Mouse (Mus musculus) MEL (cell line): ENCODE measurements at regions not wholly inside any gene's neighbourhood (a gene's known extent, or its start where the extent isn't known, plus 50 kb on each side); places are given as distances from the start of the nearest gene placed in this dataset.

ENCODE experiments used
- DNase-seq: peaks from one replicate; pipeline ENCODE4 v3.0.0; 2011; ENCODE audit warnings: low read depth, low spot score
- H3K27ac ChIP-seq: 2 replicates; pipeline ENCODE4 v1.5.1; 2012; ENCODE audit warnings: low read depth, mild to moderate bottlenecking, control low read depth, low read length, moderate library complexity; ENCODE audit not compliant: control insufficient read depth
- H3K27me3 ChIP-seq, 2 experiments: fragments of 150-350 bp in 1 of 2; sonication (generic) in 1 of 2; 2 replicates each; pipeline ENCODE4 v1.6.1; 2012; ENCODE audit warnings: low read length in 2 of 2, mild to moderate bottlenecking in 2 of 2, improper control_type of control experiment in 1 of 2, moderate library complexity in 1 of 2; ENCODE audit not compliant: insufficient read depth in 2 of 2, control insufficient read depth in 1 of 2
- H3K36me3 ChIP-seq, 2 experiments: 2 replicates each; pipeline ENCODE4 v1.6.1; 2012 to 2014; ENCODE audit warnings: low read length in 2 of 2, improper control_type of control experiment in 1 of 2, inconsistent platforms in 1 of 2, mild to moderate bottlenecking in 1 of 2; ENCODE audit not compliant: insufficient read depth in 2 of 2, control insufficient read depth in 1 of 2
- H3K4me1 ChIP-seq, 2 experiments: fragments of 150-350 bp in 1 of 2; sonication (generic) in 1 of 2; 2 replicates each; pipeline ENCODE4 v1.6.1; 2012; ENCODE audit warnings: low read length in 2 of 2, improper control_type of control experiment in 1 of 2, mild to moderate bottlenecking in 1 of 2; ENCODE audit not compliant: insufficient read depth in 2 of 2, control insufficient read depth in 1 of 2
- H3K4me3 ChIP-seq, 2 experiments: fragments of 150-350 bp in 1 of 2; sonication (generic) in 1 of 2; 2 replicates each; pipeline ENCODE4 v1.5.1; 2012; ENCODE audit warnings: low read depth in 2 of 2, low read length in 2 of 2, mild to moderate bottlenecking in 2 of 2, moderate library complexity in 2 of 2, control low read depth in 1 of 2, improper control_type of control experiment in 1 of 2; ENCODE audit not compliant: control insufficient read depth in 1 of 2, insufficient read depth in 1 of 2
- H3K79me2 ChIP-seq: 2 replicates; pipeline ENCODE4 v1.6.1; 2012; ENCODE audit warnings: mild to moderate bottlenecking, low read length, moderate library complexity; ENCODE audit not compliant: control insufficient read depth, poor library complexity, insufficient read depth
- H3K9ac ChIP-seq: 2 replicates; pipeline ENCODE4 v1.6.1; 2012; ENCODE audit warnings: low read depth, mild to moderate bottlenecking, control low read depth, low read length, moderate library complexity; ENCODE audit not compliant: control insufficient read depth, poor library complexity, severe bottlenecking
- H3K9me3 ChIP-seq: fragments of 150-350 bp; sonication (generic); replicated peaks from 2 replicates; pipeline ENCODE4 v1.6.1; 2012; ENCODE audit warnings: mild to moderate bottlenecking, low read length, improper control_type of control experiment, moderate library complexity; ENCODE audit not compliant: insufficient read depth
- CHD1 ChIP-seq: IDR thresholded peaks from 2 replicates; pipeline ENCODE4 v1.6.1; 2012; ENCODE audit warnings: low read depth, mild to moderate bottlenecking, inconsistent platforms, low read length, improper control_type of control experiment
- CHD2 ChIP-seq: IDR thresholded peaks from 2 replicates; pipeline ENCODE4 v1.6.1; 2011; ENCODE audit warnings: low read length, improper control_type of control experiment
- CTCF ChIP-seq, 3 experiments: IDR thresholded peaks in 2 of 3; conservative IDR thresholded peaks in 1 of 3; 2 replicates each; pipeline ENCODE4 v1.5.1; 2011 to 2012; ENCODE audit warnings: low read length in 3 of 3, low read depth in 2 of 3, mild to moderate bottlenecking in 2 of 3, improper control_type of control experiment in 1 of 3, inconsistent platforms in 1 of 3, mixed read lengths in 1 of 3, moderate library complexity in 1 of 3; ENCODE audit not compliant: control insufficient read depth in 1 of 3, insufficient read depth in 1 of 3, poor library complexity in 1 of 3, severe bottlenecking in 1 of 3
- ETS1 ChIP-seq: IDR thresholded peaks from 2 replicates; pipeline ENCODE4 v1.6.1; 2012; ENCODE audit warnings: low read depth, mild to moderate bottlenecking, inconsistent platforms, low read length, improper control_type of control experiment, moderate library complexity
- GABPA ChIP-seq: IDR thresholded peaks from 2 replicates; pipeline ENCODE4 v1.6.1; 2012; ENCODE audit warnings: low read depth, mild to moderate bottlenecking, inconsistent platforms, low read length, improper control_type of control experiment, moderate library complexity
- GATA1 ChIP-seq: IDR thresholded peaks from 2 replicates; pipeline ENCODE4 v1.6.1; 2011; ENCODE audit warnings: low read depth, low read length, improper control_type of control experiment
- HCFC1 ChIP-seq: IDR thresholded peaks from 2 replicates; pipeline ENCODE4 v1.6.1; 2012; ENCODE audit warnings: low read depth, mild to moderate bottlenecking, inconsistent platforms, low read length, improper control_type of control experiment, moderate library complexity
- KAT2A ChIP-seq: conservative IDR thresholded peaks from 2 replicates; pipeline ENCODE4 v1.6.1; 2012; ENCODE audit warnings: low read depth, low read length, improper control_type of control experiment, inconsistent platforms
- MAFK ChIP-seq: IDR thresholded peaks from 2 replicates; pipeline ENCODE4 v1.6.1; 2011; ENCODE audit warnings: low read depth, mild to moderate bottlenecking, low read length, improper control_type of control experiment, borderline replicate concordance
- MEF2A ChIP-seq: IDR thresholded peaks from 2 replicates; pipeline ENCODE4 v1.6.1; 2014; ENCODE audit warnings: low read depth, mild to moderate bottlenecking, inconsistent platforms, low read length, improper control_type of control experiment; ENCODE audit not compliant: poor library complexity, insufficient replicate concordance, severe bottlenecking; ENCODE audit errors: extremely low read depth
- MXI1 ChIP-seq: IDR thresholded peaks from 2 replicates; pipeline ENCODE4 v1.6.1; 2011; ENCODE audit warnings: mild to moderate bottlenecking, low read depth, low read length, improper control_type of control experiment
- MYB ChIP-seq: IDR thresholded peaks from 2 replicates; pipeline ENCODE4 v1.6.1; 2011; ENCODE audit warnings: mild to moderate bottlenecking, low read depth, low read length, improper control_type of control experiment
- MYC ChIP-seq: IDR thresholded peaks from 2 replicates; pipeline ENCODE4 v1.6.1; 2011; ENCODE audit warnings: low read depth, mild to moderate bottlenecking, low read length, improper control_type of control experiment, moderate library complexity
- NRF1 ChIP-seq: IDR thresholded peaks from 2 replicates; pipeline ENCODE4 v1.6.1; 2014; ENCODE audit warnings: low read depth, mild to moderate bottlenecking, inconsistent platforms, low read length, improper control_type of control experiment, moderate library complexity; ENCODE audit not compliant: poor library complexity, insufficient read depth, severe bottlenecking
- POLR2AphosphoS2 ChIP-seq: IDR thresholded peaks from 2 replicates; pipeline ENCODE4 v1.6.1; 2011; ENCODE audit warnings: low read length, improper control_type of control experiment
- TBP ChIP-seq: IDR thresholded peaks from 2 replicates; pipeline ENCODE4 v1.8.0; 2011; ENCODE audit warnings: low read depth, low read length, improper control_type of control experiment
- TCF12 ChIP-seq: IDR thresholded peaks from 2 replicates; pipeline ENCODE4 v1.6.1; 2014; ENCODE audit warnings: low read depth, mild to moderate bottlenecking, inconsistent platforms, low read length, improper control_type of control experiment, moderate library complexity
- UBTF ChIP-seq: IDR thresholded peaks from 2 replicates; pipeline ENCODE4 v1.6.1; 2012; ENCODE audit warnings: low read depth, mild to moderate bottlenecking, inconsistent platforms, low read length, improper control_type of control experiment, moderate library complexity, borderline replicate concordance; ENCODE audit not compliant: insufficient read depth
- ZC3H11A ChIP-seq: IDR thresholded peaks from 2 replicates; pipeline ENCODE4 v1.6.1; 2012; ENCODE audit warnings: low read depth, mild to moderate bottlenecking, inconsistent platforms, low read length, improper control_type of control experiment
- ZKSCAN1 ChIP-seq: IDR thresholded peaks from 2 replicates; pipeline ENCODE4 v1.6.1; 2012; ENCODE audit warnings: low read depth, mild to moderate bottlenecking, inconsistent platforms, low read length, improper control_type of control experiment, moderate library complexity
- ZMIZ1 ChIP-seq: IDR thresholded peaks from 2 replicates; pipeline ENCODE4 v1.6.1; 2012; ENCODE audit warnings: low read depth, mild to moderate bottlenecking, inconsistent platforms, low read length, improper control_type of control experiment, moderate library complexity
- ZNF384 ChIP-seq: IDR thresholded peaks from 2 replicates; pipeline ENCODE4 v1.6.1; 2012; ENCODE audit warnings: low read depth, mild to moderate bottlenecking, inconsistent platforms, low read length, improper control_type of control experiment

GRCm38 (mm10) chr7:76047743-76048142 lies 181.9 kb upstream of the Agbl1 start:
- Histone ChIP-seq H3K9me3 (no peaks in the 10 kb centered on the region), H3K9ac (no peak overlapping the region), H3K4me3 (no peak overlapping the region), H3K79me2 (no peaks in the 10 kb centered on the region), H3K27ac (no peak overlapping the region), H3K4me1 (no peaks in the 10 kb centered on the region), H3K27me3 (no peaks in the 10 kb centered on the region), H3K36me3 (no peaks in the 10 kb centered on the region)
- TF ChIP-seq ZKSCAN1 (no peak), MXI1 (no peak), ZC3H11A (no peak), NRF1 (no peak), GABPA (no peak)
- DNase-seq: no peak

- no peaks in the 10 kb centered on the region for H3K36me3 ChIP-seq
- H3K4me3 ChIP-seq: no peak overlapping the region
- no peaks in the 10 kb centered on the region for H3K79me2 ChIP-seq
- H3K27ac ChIP-seq: no peak overlapping the region
- no peak for DNase-seq
- no peaks in the 10 kb centered on the region for H3K27me3 ChIP-seq
- no peaks in the 10 kb centered on the region for H3K9me3 ChIP-seq
- no peaks in the 10 kb centered on the region for H3K4me1 ChIP-seq
- TF ChIP-seq TBP (no peak), CHD1 (no peak), CHD2 (no peak), KAT2A (no peak), MAFK (no peak), MYB (no peak), GABPA (no peak), POLR2AphosphoS2 (no peak), ETS1 (no peak), NRF1 (no peak), HCFC1 (no peak), ZNF384 (no peak)
- TF ChIP-seq, all 39 proteins: peak for 0
- H3K9ac ChIP-seq: no peak overlapping the region
These were observed 180.3 kb upstream of the Agbl1 start for GRCm38 (mm10) chr7:76049342-76049741.

- no peak for TF ChIP-seq POLR2AphosphoS2
- TF ChIP-seq UBTF: no peak
- no peak for TF ChIP-seq GATA1
- no peak for TF ChIP-seq MYC
- TF ChIP-seq MEF2A: no peak
- no peak for TF ChIP-seq TCF12
- no peak for TF ChIP-seq CTCF (IDR thresholded peaks at IDR 0.05 in 2 of 3, conservative IDR thresholded peaks at IDR 0.05 in 1 of 3; ENCODE audit: control insufficient read depth in 1 of 3, insufficient read depth in 1 of 3, low read depth in 2 of 3, low read length in 3 of 3, poor library complexity in 1 of 3, severe bottlenecking in 1 of 3)
- no peak for TF ChIP-seq NRF1
- no peak for TF ChIP-seq ZMIZ1
- no peaks in the 10 kb centered on the region for H3K9me3 ChIP-seq
- no peak for DNase-seq
- H3K9ac ChIP-seq: no peak overlapping the region
- no peaks in the 10 kb centered on the region for H3K36me3 ChIP-seq
- no peak overlapping the region for H3K27ac ChIP-seq
- no peak overlapping the region for H3K4me3 ChIP-seq
- no peaks in the 10 kb centered on the region for H3K79me2 ChIP-seq
- H3K4me1 ChIP-seq: no peaks in the 10 kb centered on the region
- H3K27me3 ChIP-seq: no peaks in the 10 kb centered on the region
These were observed 175.8 kb upstream of the Agbl1 start for GRCm38 (mm10) chr7:76053843-76054242.
